Mouse (Mus musculus) midbrain, postnatal 0 days (tissue): Measurements from ENCODE around the gene Sdk2. TPM values are rescaled to one million over a fixed set of nuclear protein-coding genes. Genes with fewer than 3 reads are reported as not detected.

Experiments used
- ATAC-seq: fragments of 200-750 bp; cut with Nextera tagmentation; 2 replicates; pipeline ENCODE4 v1.8.0; 2017; ENCODE audit warnings: moderate number of reproducible peaks, mild to moderate bottlenecking, moderate TSS enrichment, moderate library complexity; ENCODE audit not compliant: low FRiP score
- DNase-seq: peaks from one replicate; pipeline ENCODE4 v3.0.0-alpha.2; 2015; ENCODE audit warnings: low spot score
- H3K27ac ChIP-seq: fragments of 300-500 bp; sonication (generic); 2 replicates; pipeline ENCODE4 v1.5.1; 2014; ENCODE audit warnings: low read depth, mild to moderate bottlenecking, low read length, mixed read lengths
- H3K27me3 ChIP-seq: fragments of 300-500 bp; sonication (generic); 2 replicates; pipeline ENCODE4 v1.6.1; 2014; ENCODE audit warnings: low read length, control low read depth, mixed read lengths; ENCODE audit not compliant: insufficient read depth
- H3K36me3 ChIP-seq: fragments of 300-500 bp; sonication (generic); 2 replicates; pipeline ENCODE4 v1.6.1; 2014; ENCODE audit warnings: low read length, control low read depth, mixed read lengths; ENCODE audit not compliant: insufficient read depth
- H3K4me1 ChIP-seq: fragments of 300-500 bp; sonication (generic); 2 replicates; pipeline ENCODE4 v1.6.1; 2014; ENCODE audit warnings: mild to moderate bottlenecking, control low read depth, antibody characterized with exemption, low read length, mixed read lengths; ENCODE audit not compliant: insufficient read depth
- H3K4me2 ChIP-seq: fragments of 300-500 bp; sonication (generic); 2 replicates; pipeline ENCODE4 v1.6.1; 2014; ENCODE audit warnings: low read depth, mild to moderate bottlenecking, low read length, mixed read lengths; ENCODE audit not compliant: poor library complexity, severe bottlenecking
- H3K4me3 ChIP-seq: fragments of 300-500 bp; sonication (generic); 2 replicates; pipeline ENCODE4 v1.5.1; 2014; ENCODE audit warnings: low read depth, mild to moderate bottlenecking, low read length, moderate library complexity
- H3K9ac ChIP-seq: fragments of 300-500 bp; sonication (generic); replicated peaks from 2 replicates; pipeline ENCODE4 v1.6.1; 2014; ENCODE audit warnings: mild to moderate bottlenecking, low read length, moderate library complexity, mixed read lengths; ENCODE audit not compliant: poor library complexity, severe bottlenecking
- H3K9me3 ChIP-seq: fragments of 300-500 bp; sonication (generic); 2 replicates; pipeline ENCODE4 v1.6.1; 2016; ENCODE audit warnings: low read length, control low read depth
- CTCF ChIP-seq: IDR thresholded peaks from 2 replicates; pipeline ENCODE4 v1.5.1; 2016; ENCODE audit warnings: antibody characterized with exemption, mild to moderate bottlenecking
- WGBS: fragments of 180-500 bp; shearing (Covaris S2); extraction: QIAGEN DNeasy Blood & Tissue Kit; methylation state at CpG from one replicate; pipeline ENCODE4 v1.1.7; 2014; 5-methylcytosine and 5-hydroxymethylcytosine counted together
- polyA plus RNA-seq: library from polyadenylated mRNA; unstranded; fragments of >200 nt; fragmentation: Nextera tagmentation; extraction: Ambion mirVana; gene quantifications from 2 replicates; pipeline ENCODE4 v1.2.1, GENCODE M21; 2015
- total RNA-seq: library from RNA; depleted of rRNA; stranded (reverse); fragments of >200 nt; gene quantifications from 2 replicates; pipeline ENCODE4 v1.2.3, GENCODE M21; 2014

The Sdk2 gene
- total and polyA plus RNA-seq, 2 experiments from 2014 or later: 2.5 to 26.1 TPM

- H3K9ac ChIP-seq: no peak overlapping the region
- H3K9me3 ChIP-seq: no peaks in the 10 kb centered on the region
- H3K27ac ChIP-seq: no peak overlapping the region
- H3K36me3 ChIP-seq: no peaks in the 10 kb centered on the region
- DNase-seq: peak; percentile 53
- no peak overlapping the region for H3K4me2 ChIP-seq
- no peak for TF ChIP-seq CTCF
- WGBS: 71% methylated on average over 7 of the region's 7 CpGs
- no peak overlapping the region for H3K4me3 ChIP-seq
- no peaks in the 10 kb centered on the region; the same call in 1 of the 2 replicates for H3K27me3 ChIP-seq
- ATAC-seq: no peak
- H3K4me1 ChIP-seq: peaks cover 4% of the 10 kb centered on the region; the same call in 1 of the 2 replicates
Measured at GRCm38 (mm10) chr11:114043530-114043929, 23.3 kb downstream of the Sdk2 start.

DNA sequence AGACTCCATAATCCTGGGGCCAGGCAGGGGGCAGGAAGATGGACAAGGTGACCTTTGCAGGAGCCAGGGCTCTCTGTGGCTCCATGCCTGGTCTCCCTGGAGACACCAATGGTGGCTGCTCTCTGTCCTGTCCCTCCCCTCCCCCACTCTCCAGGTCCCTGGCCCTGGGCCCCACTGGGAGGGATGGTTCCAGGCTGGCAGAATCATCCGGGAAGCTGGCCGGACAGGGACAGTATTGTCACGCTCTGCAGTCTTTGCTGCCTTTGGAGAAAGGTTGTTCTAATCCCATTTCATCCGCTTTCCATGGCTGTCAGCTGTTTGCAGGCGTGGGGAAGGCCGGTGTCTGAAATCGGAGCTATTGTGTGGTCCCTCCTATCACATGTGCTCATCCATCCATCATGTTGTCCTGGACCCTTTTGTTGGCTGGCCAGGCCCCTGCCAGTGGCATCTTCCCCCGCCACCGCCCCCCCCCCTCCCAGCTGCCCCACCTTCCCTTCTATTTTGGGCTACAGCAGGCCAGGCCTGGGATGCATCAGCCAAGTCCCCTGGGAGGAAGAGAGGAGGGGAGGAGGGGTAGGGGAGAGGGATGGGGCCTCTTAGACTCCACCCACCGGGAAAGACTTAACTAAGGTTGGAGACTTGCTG is 26.3 kb downstream of the Sdk2 start:
- no peak overlapping the region for H3K4me2 ChIP-seq
- H3K27ac ChIP-seq: no peak overlapping the region
- peak; percentile 77 for ATAC-seq
- H3K9ac ChIP-seq: no peak overlapping the region
- H3K4me3 ChIP-seq: no peak overlapping the region
- no peak for TF ChIP-seq CTCF
- H3K27me3 ChIP-seq: no peaks in the 10 kb centered on the region; the same call in 1 of the 2 replicates
- DNase-seq: peak; percentile 76
- WGBS: 15% methylated on average over 8 of the region's 10 CpGs
- H3K9me3 ChIP-seq: no peaks in the 10 kb centered on the region
- H3K4me1 ChIP-seq: peaks cover 4% of the 10 kb centered on the region; the same call in 1 of the 2 replicates
- no peaks in the 10 kb centered on the region for H3K36me3 ChIP-seq

DNA sequence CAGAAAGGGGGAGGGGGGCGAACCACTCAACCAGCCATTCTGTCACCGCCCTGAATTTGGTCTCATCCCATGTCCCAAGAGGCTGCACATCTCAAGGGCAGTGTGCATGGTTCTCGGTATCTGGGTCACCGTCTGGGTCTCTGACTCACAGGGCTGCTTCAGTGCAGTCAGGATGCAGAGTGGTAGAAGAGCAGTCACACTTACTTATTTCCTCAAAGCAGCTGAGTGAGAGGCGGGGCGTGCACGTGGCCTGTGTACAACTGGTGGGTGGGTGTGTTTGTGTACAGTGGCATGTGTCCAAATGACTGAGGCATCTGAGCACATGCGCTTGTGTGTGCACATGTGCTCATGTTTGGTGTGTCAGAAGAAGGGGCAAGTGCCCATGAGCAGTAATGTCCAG is 28.8 kb downstream of the Sdk2 start:
- no peak for TF ChIP-seq CTCF

GRCm38 (mm10) chr11:114031491-114031890 is 35.4 kb downstream of the Sdk2 start:
- 82% methylated on average over 10 of the region's 10 CpGs for WGBS
- Histone ChIP-seq H3K4me1 (no peaks in the 10 kb centered on the region), H3K27ac (no peak overlapping the region), H3K9ac (no peak overlapping the region), H3K36me3 (no peaks in the 10 kb centered on the region), H3K4me2 (no peak overlapping the region), H3K9me3 (no peaks in the 10 kb centered on the region), H3K27me3 (no peaks in the 10 kb centered on the region), H3K4me3 (no peak overlapping the region)
- DNase-seq (no peak), ATAC-seq (no peak)
- no peak for TF ChIP-seq CTCF

More for the DNA sequence above, 28.8 kb downstream of the Sdk2 start:
- H3K4me2 ChIP-seq: no peak overlapping the region
- no peaks in the 10 kb centered on the region for H3K36me3 ChIP-seq
- H3K27me3 ChIP-seq: no peaks in the 10 kb centered on the region; the same call in 1 of the 2 replicates
- no peaks in the 10 kb centered on the region for H3K9me3 ChIP-seq
- no peak for DNase-seq
- no peak overlapping the region for H3K27ac ChIP-seq
- WGBS: 85% methylated on average over 8 of the region's 8 CpGs
- peaks cover 4% of the 10 kb centered on the region; the same call in 1 of the 2 replicates for H3K4me1 ChIP-seq
- no peak overlapping the region for H3K9ac ChIP-seq
- H3K4me3 ChIP-seq: no peak overlapping the region
- ATAC-seq: no peak

DNA sequence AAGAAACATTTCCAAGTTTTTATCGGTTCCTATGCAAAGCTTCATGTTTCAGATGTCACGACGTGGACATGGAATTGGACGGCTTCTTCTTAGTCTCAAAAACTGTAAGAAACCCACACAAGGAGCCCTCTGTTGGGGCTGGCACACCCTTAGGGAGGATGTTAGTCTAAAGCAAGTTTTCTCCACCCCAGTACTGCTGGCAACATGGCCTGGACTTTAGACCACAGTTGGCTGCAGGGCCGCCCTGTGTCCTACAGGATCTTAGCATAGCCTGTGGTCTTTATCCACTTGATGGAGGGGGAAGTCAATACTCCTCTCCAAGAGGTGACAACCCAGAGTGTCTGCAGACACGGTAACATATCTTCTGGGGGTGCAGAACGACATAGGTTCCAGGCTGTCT is 36.6 kb downstream of the Sdk2 start:
- Histone ChIP-seq H3K4me3 (no peak overlapping the region), H3K9me3 (no peaks in the 10 kb centered on the region), H3K4me2 (no peak overlapping the region), H3K36me3 (no peaks in the 10 kb centered on the region), H3K27me3 (no peaks in the 10 kb centered on the region), H3K4me1 (no peaks in the 10 kb centered on the region), H3K9ac (no peak overlapping the region), H3K27ac (no peak overlapping the region)
- 90% methylated on average over 7 of the region's 7 CpGs for WGBS
- no peak for ATAC-seq
- TF ChIP-seq CTCF: no peak
- DNase-seq: no peak

DNA sequence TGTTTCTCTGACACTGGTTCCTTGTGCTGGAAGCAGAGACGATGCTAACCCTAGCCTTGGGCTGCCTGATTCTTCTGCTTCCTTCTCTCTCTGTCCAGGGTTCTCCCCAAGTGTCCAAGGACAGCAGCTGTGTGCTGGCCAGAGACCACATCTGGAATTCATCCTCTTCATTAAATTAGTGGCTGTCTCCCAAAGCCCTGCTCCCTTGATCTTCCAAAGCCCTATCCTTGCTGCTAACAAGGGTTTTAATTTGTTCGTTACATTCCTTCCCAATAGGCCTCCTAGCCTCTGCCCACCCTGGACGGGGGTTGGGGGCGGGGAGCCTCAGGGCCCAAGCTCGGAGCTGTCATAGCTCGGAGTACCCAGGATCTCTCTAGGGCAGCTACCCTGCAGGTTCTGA is 38.3 kb downstream of the Sdk2 start:
- H3K36me3 ChIP-seq: no peaks in the 10 kb centered on the region
- no peak overlapping the region for H3K9ac ChIP-seq
- H3K9me3 ChIP-seq: no peaks in the 10 kb centered on the region
- H3K4me1 ChIP-seq: no peaks in the 10 kb centered on the region
- DNase-seq (no peak), ATAC-seq (no peak)
- no peak overlapping the region for H3K4me3 ChIP-seq
- H3K27me3 ChIP-seq: no peaks in the 10 kb centered on the region
- TF ChIP-seq CTCF: no peak
- H3K4me2 ChIP-seq: no peak overlapping the region
- WGBS: 43% methylated on average over 6 of the region's 6 CpGs
- H3K27ac ChIP-seq: no peak overlapping the region
